Comparison of ENCODE assay signal across 8 mouse cellular contexts in genomic region chr3:26153036-26153741, GRCm38 (mm10).
A peak's percentile ranks its signal among the peaks of the same experiment; 100 is the strongest.
DNase-seq lines count a peak whose midpoint lies in the region; ATAC-seq and TF ChIP-seq lines count a peak whose summit lies in the region.

No protein-coding gene starts in this region.

- H3K9ac ChIP-seq in lung, embryonic 16.5 days (ENCODE audit: low read length): peak overlapping the region; percentile 46
- peak overlapping the region; percentile 58 for H3K9ac ChIP-seq in heart, embryonic 16.5 days (ENCODE audit: low read length)
- H3K9ac ChIP-seq in neural tube, embryonic 11.5 days (ENCODE audit: low read length): peak overlapping the region; percentile 23

- H3K4me2 ChIP-seq in lung, embryonic 16.5 days (ENCODE audit: low read depth, low read length): peak overlapping the region; percentile 81
- H3K4me2 ChIP-seq in heart, embryonic 16.5 days (ENCODE audit: low read depth, low read length): peak overlapping the region; percentile 79
- H3K4me2 ChIP-seq in neural tube, embryonic 11.5 days (ENCODE audit: low read depth): peak overlapping the region; percentile 69

- no peak for TF ChIP-seq POLR2A in cortical plate, adult 2 months (IDR thresholded peaks at IDR 0.05; ENCODE audit: extremely low read depth, insufficient read depth, low read length)

- no peaks in the 10 kb centered on the region for H3K9me3 ChIP-seq in lung, embryonic 16.5 days (ENCODE audit: control insufficient read depth, low read length)
- no peaks in the 10 kb centered on the region for H3K9me3 ChIP-seq in heart, embryonic 16.5 days (replicated peaks; ENCODE audit: control insufficient read depth, low read length)
- H3K9me3 ChIP-seq in neural tube, embryonic 11.5 days (ENCODE audit: control insufficient read depth, low read length): no peaks in the 10 kb centered on the region

- no peak for DNase-seq in lung, postnatal 10 days
- DNase-seq in left cerebral cortex, adult 2 months (ENCODE audit: extremely low spot score in 1 of 2, low spot score in 2 of 2): peak; percentile 32 to 52
- DNase-seq in neural tube, embryonic 11.5 days (ENCODE audit: low spot score): peak; percentile 68
- no peak for DNase-seq in B cell, adult 2 months

- intact Hi-C loops in left cerebral cortex, adult 2 months (cut with DNase I): loop anchor here (1.0 to 10.0 kb wide), 5 partner anchors 58 to 498 kb away; partner anchors contain the start of gene Nlgn1

- H3K4me1 ChIP-seq in lung, embryonic 16.5 days (replicated peaks; ENCODE audit: control insufficient read depth, insufficient read depth, low read length): peaks cover 7% of the 10 kb centered on the region
- peaks cover 2% of the 10 kb centered on the region; the same call in 1 of the 2 replicates for H3K4me1 ChIP-seq in cortical plate, adult 2 months (ENCODE audit: control insufficient read depth, insufficient read depth, low read length)
- 0 out of 2 replicates have a peak, but pooled peaks cover 2% of the 10 kb centered on the region for H3K4me1 ChIP-seq in heart, embryonic 16.5 days (ENCODE audit: control insufficient read depth, insufficient read depth, low read length)
- H3K4me1 ChIP-seq in neural tube, embryonic 11.5 days (ENCODE audit: control insufficient read depth, insufficient read depth, low read length): no peaks in the 10 kb centered on the region

- H3K27ac ChIP-seq in lung, embryonic 16.5 days (ENCODE audit: low read length): no peak overlapping the region
- H3K27ac ChIP-seq in cortical plate, adult 2 months (ENCODE audit: insufficient read depth, low read length): peak overlapping the region; percentile 93
- H3K27ac ChIP-seq in heart, embryonic 16.5 days (ENCODE audit: low read length): no peak overlapping the region
- H3K27ac ChIP-seq in left cerebral cortex, adult 2 months: peak overlapping the region; percentile 97
- H3K27ac ChIP-seq in neural tube, embryonic 11.5 days (ENCODE audit: low read depth, low read length): no peak overlapping the region

- no peaks in the 10 kb centered on the region for H3K36me3 ChIP-seq in lung, embryonic 16.5 days (ENCODE audit: control insufficient read depth, insufficient read depth, low read length)
- no peaks in the 10 kb centered on the region for H3K36me3 ChIP-seq in heart, embryonic 16.5 days (ENCODE audit: control insufficient read depth, insufficient read depth)
- H3K36me3 ChIP-seq in neural tube, embryonic 11.5 days (ENCODE audit: control insufficient read depth, insufficient read depth, low read length): no peaks in the 10 kb centered on the region

- WGBS in lung, embryonic 16.5 days: under 1% methylated on average over 31 of the region's 31 CpGs
- under 1% methylated on average over 31 of the region's 31 CpGs for WGBS in heart, embryonic 16.5 days
- 2% methylated on average over 31 of the region's 31 CpGs for WGBS in neural tube, embryonic 11.5 days

- H3K27me3 ChIP-seq in lung, embryonic 16.5 days (ENCODE audit: control insufficient read depth, insufficient read depth, low read depth, low read length): peaks cover 3% of the 10 kb centered on the region
- peaks cover 2% of the 10 kb centered on the region; the same call in 1 of the 2 replicates for H3K27me3 ChIP-seq in heart, embryonic 16.5 days (ENCODE audit: control insufficient read depth, insufficient read depth, low read length)
- no peaks in the 10 kb centered on the region for H3K27me3 ChIP-seq in neural tube, embryonic 11.5 days (ENCODE audit: control insufficient read depth, insufficient read depth, low read length)

- peak overlapping the region; percentile 50 for H3K4me3 ChIP-seq in lung, embryonic 16.5 days (ENCODE audit: low read length)
- H3K4me3 ChIP-seq in cortical plate, adult 2 months (ENCODE audit: insufficient read depth, low read length): peak overlapping the region; percentile 81
- peak overlapping the region; percentile 60 for H3K4me3 ChIP-seq in heart, embryonic 16.5 days (ENCODE audit: low read length)
- H3K4me3 ChIP-seq in left cerebral cortex, adult 2 months: peak overlapping the region; percentile 62
- H3K4me3 ChIP-seq in neural tube, embryonic 11.5 days (ENCODE audit: low read depth, low read length): peak overlapping the region; percentile 55

- no peak for TF ChIP-seq CTCF in cortical plate, adult 2 months (IDR thresholded peaks at IDR 0.05; ENCODE audit: extremely low read depth, insufficient read depth, low read length)
- no peak for TF ChIP-seq CTCF in left cerebral cortex, adult 2 months (IDR thresholded peaks at IDR 0.05)

- ATAC-seq in lung, embryonic 16.5 days (ENCODE audit: low read depth): no peak
- ATAC-seq in heart, embryonic 16.5 days (replicated peaks; ENCODE audit: extremely low read depth, insufficient read depth, low FRiP score): no peak
- ATAC-seq in neural tube, embryonic 11.5 days (ENCODE audit: insufficient read depth, low FRiP score, low TSS enrichment): peak; percentile 63
- ATAC-seq in erythroid progenitor cell, adult 5-6 weeks (replicated peaks; ENCODE audit: low FRiP score, poor library complexity, severe bottlenecking): no peak

Comparison
In these comparisons a context has a peak if more than half of its experiments do, and no peak if none do; other contexts are left out.
1. H3K27ac ChIP-seq: peak in cortical plate, adult 2 months (single experiment) and left cerebral cortex, adult 2 months (single experiment); none in lung, embryonic 16.5 days (single experiment), heart, embryonic 16.5 days (single experiment) and neural tube, embryonic 11.5 days (single experiment).
2. DNase-seq: peak in left cerebral cortex, adult 2 months (2 of 2) and neural tube, embryonic 11.5 days (single experiment); none in lung, postnatal 10 days (single experiment) and B cell, adult 2 months (0 of 2).
3. Peak in every context shown above with its lines, with median percentiles within 50 percentile points of each other: H3K4me2 ChIP-seq, H3K4me3 ChIP-seq and H3K9ac ChIP-seq.